In the genomic region with DNA sequence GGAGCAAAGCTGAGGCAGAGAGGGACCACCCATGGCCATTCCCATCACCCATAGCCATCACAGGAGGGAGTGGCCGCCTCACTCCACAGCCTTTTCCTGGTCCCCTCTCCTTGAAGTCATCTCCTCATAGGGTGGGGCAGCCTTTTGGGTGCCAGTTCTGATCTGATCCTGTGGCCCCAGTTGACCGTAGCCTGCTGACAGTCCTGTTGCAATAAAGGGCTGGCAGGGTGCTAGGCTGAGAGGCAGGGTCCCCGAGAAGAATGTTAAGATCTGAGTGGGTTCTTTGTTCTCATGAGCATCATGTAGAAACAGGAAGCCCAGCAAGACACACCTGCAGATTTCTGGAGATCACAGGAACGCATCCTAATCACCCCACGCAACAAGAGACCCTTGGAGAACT, we compare ENCODE assay signal across 8 mouse cellular contexts. TPM values are rescaled to one million over a fixed set of nuclear protein-coding genes. Genes with fewer than 3 reads are reported as not detected.
DNase-seq lines count a peak whose midpoint lies in the region; ATAC-seq and TF ChIP-seq lines count a peak whose summit lies in the region.

No protein-coding gene starts in this region.

- TF ChIP-seq CTCF in lung, embryonic 14.5 days (IDR thresholded peaks at IDR 0.05; ENCODE audit: low read depth): no peak
- no peak for TF ChIP-seq CTCF in stomach, postnatal 0 days (IDR thresholded peaks at IDR 0.05; ENCODE audit: low read depth)

- no peak for DNase-seq in forebrain, embryonic 10.5 days (ENCODE audit: extremely low spot score, low spot score)
- no peak for DNase-seq in forebrain, embryonic 14.5 days (ENCODE audit: low spot score)
- DNase-seq in urinary bladder, postnatal 4 days (ENCODE audit: low spot score in 2 of 2): peak; percentile 17 to 57
- DNase-seq in urinary bladder, adult 2 months (ENCODE audit: low spot score): no peak
- DNase-seq in lung, embryonic 14.5 days: no peak
- DNase-seq in stomach, postnatal 0 days (ENCODE audit: low spot score): no peak
- DNase-seq in left cerebral cortex, adult 9 months (ENCODE audit: low spot score in 2 of 2): no peak

- 0 out of 2 replicates have a peak, but pooled peaks cover 3% of the 10 kb centered on the region for H3K36me3 ChIP-seq in forebrain, embryonic 10.5 days (replicated peaks)
- no peaks in the 10 kb centered on the region for H3K36me3 ChIP-seq in forebrain, embryonic 14.5 days (ENCODE audit: control insufficient read depth, insufficient read depth, low read length)
- peaks cover 5% of the 10 kb centered on the region; the same call in 1 of the 2 replicates for H3K36me3 ChIP-seq in lung, embryonic 14.5 days (ENCODE audit: insufficient read depth)
- no peaks in the 10 kb centered on the region for H3K36me3 ChIP-seq in stomach, postnatal 0 days (ENCODE audit: control insufficient read depth, insufficient read depth, low read length)

- peak overlapping the region; percentile 91 for H3K27ac ChIP-seq in forebrain, embryonic 10.5 days
- no peak overlapping the region for H3K27ac ChIP-seq in forebrain, embryonic 14.5 days (ENCODE audit: low read depth, low read length)
- no peak overlapping the region for H3K27ac ChIP-seq in lung, embryonic 14.5 days (ENCODE audit: low read depth)
- H3K27ac ChIP-seq in stomach, postnatal 0 days (replicated peaks): peak overlapping the region; percentile 81; the same call in 1 of the 2 replicates

- no peak for ATAC-seq in forebrain, embryonic 14.5 days
- ATAC-seq in lung, embryonic 14.5 days (ENCODE audit: insufficient read depth): no peak
- no peak for ATAC-seq in stomach, postnatal 0 days (ENCODE audit: low FRiP score, low TSS enrichment)
- ATAC-seq in CD4-positive, CD25-positive, alpha-beta regulatory T cell, adult 4 months: no peak

- WGBS in forebrain, embryonic 10.5 days: 87% methylated on average over 5 of the region's 5 CpGs
- WGBS in forebrain, embryonic 14.5 days: 92% methylated on average over 5 of the region's 5 CpGs
- WGBS in lung, embryonic 14.5 days: 76% methylated on average over 5 of the region's 5 CpGs
- 70% methylated on average over 5 of the region's 5 CpGs for WGBS in stomach, postnatal 0 days

- H3K27me3 ChIP-seq in forebrain, embryonic 10.5 days (ENCODE audit: poor library complexity, severe bottlenecking): peaks cover 28% of the 10 kb centered on the region
- H3K27me3 ChIP-seq in forebrain, embryonic 14.5 days (replicated peaks; ENCODE audit: control insufficient read depth, insufficient read depth, low read length): no peaks in the 10 kb centered on the region
- H3K27me3 ChIP-seq in lung, embryonic 14.5 days (ENCODE audit: insufficient read depth, low read length): no peaks in the 10 kb centered on the region
- no peaks in the 10 kb centered on the region for H3K27me3 ChIP-seq in stomach, postnatal 0 days (ENCODE audit: control insufficient read depth, insufficient read depth, low read length)

- peaks cover 37% of the 10 kb centered on the region for H3K4me1 ChIP-seq in forebrain, embryonic 10.5 days
- peaks cover 7% of the 10 kb centered on the region; the same call in 1 of the 2 replicates for H3K4me1 ChIP-seq in forebrain, embryonic 14.5 days (ENCODE audit: control insufficient read depth, insufficient read depth, low read length)
- peaks cover 11% of the 10 kb centered on the region for H3K4me1 ChIP-seq in lung, embryonic 14.5 days (ENCODE audit: insufficient read depth)
- H3K4me1 ChIP-seq in stomach, postnatal 0 days (replicated peaks; ENCODE audit: control insufficient read depth, insufficient read depth): peaks cover 6% of the 10 kb centered on the region; the same call in 1 of the 2 replicates

- H3K9me3 ChIP-seq in forebrain, embryonic 10.5 days: no peaks in the 10 kb centered on the region
- no peaks in the 10 kb centered on the region for H3K9me3 ChIP-seq in forebrain, embryonic 14.5 days (replicated peaks; ENCODE audit: control insufficient read depth, low read length)
- no peaks in the 10 kb centered on the region for H3K9me3 ChIP-seq in lung, embryonic 14.5 days (ENCODE audit: low read depth, low read length)
- no peaks in the 10 kb centered on the region for H3K9me3 ChIP-seq in stomach, postnatal 0 days (ENCODE audit: control insufficient read depth, low read length)

- no peak for TF ChIP-seq EP300 in stomach, postnatal 0 days (optimal IDR thresholded peaks at IDR 0.05)

- H3K4me2 ChIP-seq in forebrain, embryonic 14.5 days (ENCODE audit: low read length): no peak overlapping the region
- H3K4me2 ChIP-seq in lung, embryonic 14.5 days: peak overlapping the region; percentile 81
- H3K4me2 ChIP-seq in stomach, postnatal 0 days (replicated peaks; ENCODE audit: low read depth): peak overlapping the region; percentile 75

- no peak overlapping the region for H3K9ac ChIP-seq in forebrain, embryonic 14.5 days (ENCODE audit: low read length)
- peak overlapping the region; percentile 85 for H3K9ac ChIP-seq in lung, embryonic 14.5 days
- peak overlapping the region; percentile 80; the same call in 1 of the 2 replicates for H3K9ac ChIP-seq in stomach, postnatal 0 days (ENCODE audit: low read length)

- peak overlapping the region; percentile 65 for H3K4me3 ChIP-seq in forebrain, embryonic 10.5 days
- no peak overlapping the region for H3K4me3 ChIP-seq in forebrain, embryonic 14.5 days (ENCODE audit: low read depth, low read length)
- peak overlapping the region; percentile 69 for H3K4me3 ChIP-seq in lung, embryonic 14.5 days (ENCODE audit: low read depth, low read length)
- H3K4me3 ChIP-seq in stomach, postnatal 0 days (ENCODE audit: low read depth, low read length): peak overlapping the region; percentile 62

RNA-seq across cellular contexts. Expression of a gene that starts 1.1 kb away (rescaled TPM):
- polyA plus RNA-seq in forebrain, embryonic 10.5 days (2016; fragmentation: Nextera tagmentation; extraction: Ambion mirVana): 8.4 and 8.7 TPM in 2 replicates
- 1.6 and 1.8 TPM in 2 replicates for polyA plus RNA-seq in forebrain, embryonic 14.5 days (2014; fragmentation: Nextera tagmentation; extraction: Ambion mirVana)
- polyA plus RNA-seq in urinary bladder, adult 2 months (2012; rRNA removed): 33.1 and 34.8 TPM in 2 replicates
- 8.8 and 10.0 TPM in 2 replicates for polyA plus RNA-seq in lung, embryonic 14.5 days (2014; fragmentation: Nextera tagmentation; extraction: Ambion mirVana)
- 4.2 TPM in 2 replicates for polyA plus RNA-seq in stomach, postnatal 0 days (2015; fragmentation: Nextera tagmentation; extraction: Ambion mirVana)
- polyA plus RNA-seq in CD4-positive, CD25-positive, alpha-beta regulatory T cell, adult 4 months (2017; shearing (Covaris generic)): not detected

RNA-seq across cellular contexts. Expression of a gene that starts 5.1 kb away (rescaled TPM):
- not detected in 2 replicates for polyA plus RNA-seq in forebrain, embryonic 10.5 days (2016; fragmentation: Nextera tagmentation; extraction: Ambion mirVana)
- polyA plus RNA-seq in forebrain, embryonic 14.5 days (2014; fragmentation: Nextera tagmentation; extraction: Ambion mirVana): not detected in 2 replicates
- polyA plus RNA-seq in urinary bladder, adult 2 months (2012; rRNA removed): not detected in 2 replicates
- polyA plus RNA-seq in lung, embryonic 14.5 days (2014; fragmentation: Nextera tagmentation; extraction: Ambion mirVana): not detected in 2 replicates
- polyA plus RNA-seq in stomach, postnatal 0 days (2015; fragmentation: Nextera tagmentation; extraction: Ambion mirVana): not detected in 2 replicates
- not detected for polyA plus RNA-seq in CD4-positive, CD25-positive, alpha-beta regulatory T cell, adult 4 months (2017; shearing (Covaris generic))

RNA-seq across cellular contexts. Expression of a gene that starts 31.7 kb away (rescaled TPM):
- polyA plus RNA-seq in forebrain, embryonic 10.5 days (2016; fragmentation: Nextera tagmentation; extraction: Ambion mirVana): 128 and 129 TPM in 2 replicates
- polyA plus RNA-seq in forebrain, embryonic 14.5 days (2014; fragmentation: Nextera tagmentation; extraction: Ambion mirVana): 110 and 112 TPM in 2 replicates
- polyA plus RNA-seq in urinary bladder, adult 2 months (2012; rRNA removed): 51.9 and 54.5 TPM in 2 replicates
- 70.6 and 76.1 TPM in 2 replicates for polyA plus RNA-seq in lung, embryonic 14.5 days (2014; fragmentation: Nextera tagmentation; extraction: Ambion mirVana)
- 42.6 and 43.6 TPM in 2 replicates for polyA plus RNA-seq in stomach, postnatal 0 days (2015; fragmentation: Nextera tagmentation; extraction: Ambion mirVana)
- polyA plus RNA-seq in CD4-positive, CD25-positive, alpha-beta regulatory T cell, adult 4 months (2017; shearing (Covaris generic)): 10 to 100 TPM; 37.5 to 50.3 TPM

RNA-seq across cellular contexts. Expression of a gene that starts 41.6 kb away (rescaled TPM):
- 0.09 and 0.12 TPM in 2 replicates for polyA plus RNA-seq in forebrain, embryonic 10.5 days (2016; fragmentation: Nextera tagmentation; extraction: Ambion mirVana)
- 0.10 and 0.25 TPM in 2 replicates for polyA plus RNA-seq in forebrain, embryonic 14.5 days (2014; fragmentation: Nextera tagmentation; extraction: Ambion mirVana)
- polyA plus RNA-seq in urinary bladder, adult 2 months (2012; rRNA removed): 7.6 and 8.7 TPM in 2 replicates
- polyA plus RNA-seq in lung, embryonic 14.5 days (2014; fragmentation: Nextera tagmentation; extraction: Ambion mirVana): 0.23 and 0.34 TPM in 2 replicates
- 0.34 and 0.38 TPM in 2 replicates for polyA plus RNA-seq in stomach, postnatal 0 days (2015; fragmentation: Nextera tagmentation; extraction: Ambion mirVana)
- not detected for polyA plus RNA-seq in CD4-positive, CD25-positive, alpha-beta regulatory T cell, adult 4 months (2017; shearing (Covaris generic))

RNA-seq across cellular contexts. Expression of a gene that starts 51.7 kb away (rescaled TPM):
- polyA plus RNA-seq in forebrain, embryonic 10.5 days (2016; fragmentation: Nextera tagmentation; extraction: Ambion mirVana): 8.9 and 10.0 TPM in 2 replicates
- 9.3 and 9.7 TPM in 2 replicates for polyA plus RNA-seq in forebrain, embryonic 14.5 days (2014; fragmentation: Nextera tagmentation; extraction: Ambion mirVana)
- 60.4 and 94.3 TPM in 2 replicates for polyA plus RNA-seq in urinary bladder, adult 2 months (2012; rRNA removed)
- 9.3 and 9.7 TPM in 2 replicates for polyA plus RNA-seq in lung, embryonic 14.5 days (2014; fragmentation: Nextera tagmentation; extraction: Ambion mirVana)
- polyA plus RNA-seq in stomach, postnatal 0 days (2015; fragmentation: Nextera tagmentation; extraction: Ambion mirVana): 12.2 and 13.9 TPM in 2 replicates
- 1 to 10 TPM; 2.1 to 2.5 TPM for polyA plus RNA-seq in CD4-positive, CD25-positive, alpha-beta regulatory T cell, adult 4 months (2017; shearing (Covaris generic))

Comparison
In these comparisons a context has a peak if more than half of its experiments do, and no peak if none do; other contexts are left out.
1. DNase-seq: peak in urinary bladder, postnatal 4 days (2 of 2); none in forebrain, embryonic 10.5 days (single experiment), forebrain, embryonic 14.5 days (single experiment), urinary bladder, adult 2 months (single experiment), lung, embryonic 14.5 days (single experiment), stomach, postnatal 0 days (single experiment) and left cerebral cortex, adult 9 months (0 of 2).
2. H3K27ac ChIP-seq: peak in forebrain, embryonic 10.5 days (single experiment) and stomach, postnatal 0 days (single experiment); none in forebrain, embryonic 14.5 days (single experiment) and lung, embryonic 14.5 days (single experiment).